Mouse (Mus musculus) neural tube, embryonic 12.5 days (tissue): ENCODE data around the gene Nacad. TPM values are rescaled to one million over a fixed set of nuclear protein-coding genes. Genes with fewer than 3 reads are reported as not detected.

Source experiments
- ATAC-seq: fragments of 200-750 bp; cut with Nextera tagmentation; 2 replicates; pipeline ENCODE4 v1.8.0; 2017; ENCODE audit warnings: low read depth, mild to moderate bottlenecking, moderate TSS enrichment, moderate library complexity; ENCODE audit not compliant: low FRiP score
- H3K27ac ChIP-seq: fragments of 300-500 bp; sonication (generic); 2 replicates; pipeline ENCODE4 v1.5.1; 2016
- H3K27me3 ChIP-seq: fragments of 300-500 bp; sonication (generic); replicated peaks from 2 replicates; pipeline ENCODE4 v1.6.1; 2016; ENCODE audit warnings: mild to moderate bottlenecking
- H3K36me3 ChIP-seq: fragments of 300-500 bp; sonication (generic); 2 replicates; pipeline ENCODE4 v1.6.1; 2016; ENCODE audit warnings: mild to moderate bottlenecking
- H3K4me1 ChIP-seq: fragments of 300-500 bp; sonication (generic); 2 replicates; pipeline ENCODE4 v1.6.1; 2016
- H3K4me2 ChIP-seq: fragments of 300-500 bp; sonication (generic); replicated peaks from 2 replicates; pipeline ENCODE4 v1.6.1; 2016; ENCODE audit warnings: mild to moderate bottlenecking
- H3K4me3 ChIP-seq: fragments of 300-500 bp; sonication (generic); 2 replicates; pipeline ENCODE4 v1.5.1; 2016
- H3K9ac ChIP-seq: fragments of 300-500 bp; sonication (generic); 2 replicates; pipeline ENCODE4 v1.6.1; 2016; ENCODE audit warnings: mild to moderate bottlenecking
- H3K9me3 ChIP-seq: fragments of 300-500 bp; sonication (generic); 2 replicates; pipeline ENCODE4 v1.6.1; 2016; ENCODE audit warnings: mild to moderate bottlenecking
- WGBS: fragments of 180-500 bp; shearing (Covaris S2); methylation state at CpG from one replicate; pipeline ENCODE4 v1.1.7; 2016; 5-methylcytosine and 5-hydroxymethylcytosine counted together
- polyA plus RNA-seq: library from polyadenylated mRNA; unstranded; fragments of >200 nt; fragmentation: Nextera tagmentation; extraction: Ambion mirVana; gene quantifications from 2 replicates; pipeline ENCODE4 v1.2.1, GENCODE M21; 2016

Nacad gene
- polyA plus RNA-seq, 1 experiment from 2014 or later, result 111 TPM

- Histone ChIP-seq H3K4me2 (no peak overlapping the region), H3K4me3 (no peak overlapping the region), H3K36me3 (peaks cover 79% of the 10 kb centered on the region), H3K9ac (no peak overlapping the region), H3K27ac (no peak overlapping the region), H3K27me3 (no peaks in the 10 kb centered on the region), H3K9me3 (no peaks in the 10 kb centered on the region), H3K4me1 (no peaks in the 10 kb centered on the region)
- no peak for ATAC-seq
- 83% methylated on average over 10 of the region's 10 CpGs for WGBS
Observed at GRCm38 (mm10) chr11:6590933-6591675, 14.7 kb downstream of the Nacad start.

- 90% methylated on average over 7 of the region's 7 CpGs for WGBS
- H3K9ac ChIP-seq, result no peak overlapping the region
- H3K9me3 ChIP-seq, result no peaks in the 10 kb centered on the region
- H3K4me2 ChIP-seq, result no peak overlapping the region
- no peaks in the 10 kb centered on the region for H3K4me1 ChIP-seq
- no peak overlapping the region for H3K4me3 ChIP-seq
- H3K36me3 ChIP-seq, result peaks cover 79% of the 10 kb centered on the region
- no peak overlapping the region for H3K27ac ChIP-seq
- H3K27me3 ChIP-seq, result no peaks in the 10 kb centered on the region
- ATAC-seq, result no peak
Observed at GRCm38 (mm10) chr11:6589838-6590237, 16.0 kb downstream of the Nacad start.

- Histone ChIP-seq H3K36me3 (peaks cover 64% of the 10 kb centered on the region), H3K27me3 (no peaks in the 10 kb centered on the region), H3K4me3 (no peak overlapping the region), H3K9ac (no peak overlapping the region), H3K9me3 (no peaks in the 10 kb centered on the region), H3K4me2 (no peak overlapping the region), H3K4me1 (no peaks in the 10 kb centered on the region), H3K27ac (no peak overlapping the region)
- no peak for ATAC-seq
- WGBS, result 92% methylated on average over 7 of the region's 7 CpGs
Observed at GRCm38 (mm10) chr11:6588295-6588694, 17.6 kb downstream of the Nacad start.

- 93% methylated on average over 7 of the region's 7 CpGs for WGBS
- no peaks in the 10 kb centered on the region for H3K4me1 ChIP-seq
- no peak overlapping the region for H3K9ac ChIP-seq
- no peaks in the 10 kb centered on the region for H3K27me3 ChIP-seq
- no peaks in the 10 kb centered on the region for H3K9me3 ChIP-seq
- H3K36me3 ChIP-seq, result peaks cover 58% of the 10 kb centered on the region
- no peak overlapping the region for H3K4me2 ChIP-seq
- no peak overlapping the region for H3K27ac ChIP-seq
- no peak overlapping the region for H3K4me3 ChIP-seq
- no peak for ATAC-seq
Observed at GRCm38 (mm10) chr11:6587249-6587940, 18.5 kb downstream of the Nacad start.

- ATAC-seq, result no peak
- no peak overlapping the region for H3K4me3 ChIP-seq
- H3K9me3 ChIP-seq, result no peaks in the 10 kb centered on the region
- no peaks in the 10 kb centered on the region for H3K4me1 ChIP-seq
- WGBS, result 92% methylated on average over 3 of the region's 3 CpGs
- H3K36me3 ChIP-seq, result peaks cover 53% of the 10 kb centered on the region
- H3K27me3 ChIP-seq, result no peaks in the 10 kb centered on the region
- H3K9ac ChIP-seq, result no peak overlapping the region
- H3K4me2 ChIP-seq, result no peak overlapping the region
- H3K27ac ChIP-seq, result no peak overlapping the region
Observed at GRCm38 (mm10) chr11:6586660-6587059, 19.2 kb downstream of the Nacad start.

- Histone ChIP-seq H3K4me2 (no peak overlapping the region), H3K9me3 (no peaks in the 10 kb centered on the region), H3K4me1 (no peaks in the 10 kb centered on the region), H3K27me3 (no peaks in the 10 kb centered on the region), H3K36me3 (peaks cover 44% of the 10 kb centered on the region), H3K4me3 (no peak overlapping the region), H3K27ac (no peak overlapping the region), H3K9ac (no peak overlapping the region)
- 89% methylated on average over 8 of the region's 8 CpGs for WGBS
- ATAC-seq, result no peak
Observed at GRCm38 (mm10) chr11:6585748-6586147, 20.1 kb downstream of the Nacad start.

- H3K9me3 ChIP-seq, result no peaks in the 10 kb centered on the region
- H3K9ac ChIP-seq, result no peak overlapping the region
- WGBS, result 87% methylated on average over 2 of the region's 2 CpGs
- H3K27ac ChIP-seq, result no peak overlapping the region
- no peak overlapping the region for H3K4me2 ChIP-seq
- peaks cover 20% of the 10 kb centered on the region for H3K36me3 ChIP-seq
- H3K4me1 ChIP-seq, result no peaks in the 10 kb centered on the region
- no peak overlapping the region for H3K4me3 ChIP-seq
- no peaks in the 10 kb centered on the region for H3K27me3 ChIP-seq
- no peak for ATAC-seq
Observed at GRCm38 (mm10) chr11:6581560-6581959, 24.3 kb downstream of the Nacad start.

- WGBS, result 69% methylated on average over 4 of the region's 4 CpGs
- H3K27ac ChIP-seq, result no peak overlapping the region
Observed at GRCm38 (mm10) chr11:6580065-6580750, 25.6 kb downstream of the Nacad start.

GRCm38 (mm10) chr11:6579361-6579760 is 26.5 kb downstream of the Nacad start:
- WGBS, result 87% methylated on average over 7 of the region's 7 CpGs

More at GRCm38 (mm10) chr11:6580065-6580750, 25.6 kb downstream of the Nacad start:
- Histone ChIP-seq H3K4me1 (no peaks in the 10 kb centered on the region), H3K9ac (no peak overlapping the region), H3K4me3 (no peak overlapping the region), H3K9me3 (no peaks in the 10 kb centered on the region), H3K4me2 (no peak overlapping the region), H3K36me3 (peaks cover 19% of the 10 kb centered on the region), H3K27me3 (no peaks in the 10 kb centered on the region)
- ATAC-seq, result 0 out of 2 replicates have a peak, but pooled peaks have one; percentile 17

GRCm38 (mm10) chr11:6576151-6576550 is 29.7 kb downstream of the Nacad start:
- Histone ChIP-seq H3K9ac (no peak overlapping the region), H3K4me1 (no peaks in the 10 kb centered on the region), H3K9me3 (no peaks in the 10 kb centered on the region), H3K4me2 (no peak overlapping the region), H3K27ac (no peak overlapping the region), H3K27me3 (no peaks in the 10 kb centered on the region), H3K36me3 (peaks cover 26% of the 10 kb centered on the region), H3K4me3 (no peak overlapping the region)
- no peak for ATAC-seq
- 95% methylated on average over 3 of the region's 3 CpGs for WGBS

More at GRCm38 (mm10) chr11:6579361-6579760, 26.5 kb downstream of the Nacad start:
- Histone ChIP-seq H3K36me3 (peaks cover 15% of the 10 kb centered on the region), H3K27ac (no peak overlapping the region), H3K9ac (no peak overlapping the region), H3K4me2 (no peak overlapping the region), H3K4me1 (no peaks in the 10 kb centered on the region), H3K4me3 (no peak overlapping the region), H3K9me3 (no peaks in the 10 kb centered on the region), H3K27me3 (no peaks in the 10 kb centered on the region)
- ATAC-seq, result no peak

- Histone ChIP-seq H3K36me3 (peaks cover 26% of the 10 kb centered on the region), H3K9me3 (no peaks in the 10 kb centered on the region), H3K9ac (no peak overlapping the region), H3K4me1 (peaks cover 16% of the 10 kb centered on the region), H3K4me2 (no peak overlapping the region), H3K27ac (no peak overlapping the region), H3K4me3 (no peak overlapping the region), H3K27me3 (no peaks in the 10 kb centered on the region)
- no peak for ATAC-seq
- WGBS, result 61% methylated on average over 3 of the region's 3 CpGs
Observed at GRCm38 (mm10) chr11:6569410-6569777, 36.5 kb downstream of the Nacad start.
